Mouse (Mus musculus): ENCODE data around the gene Lrrc1. TPM values are rescaled to one million over a fixed set of nuclear protein-coding genes. Genes with fewer than 3 reads are reported as not detected.

Gene Lrrc1
- polyA plus RNA-seq, 1 experiment from 2014 or later, result 22.3 TPM

GRCm38 (mm10) chr9:77381565-77381964, 163.1 kb downstream of the Lrrc1 start:
- no peaks in the 10 kb centered on the region for H3K36me3 ChIP-seq (ENCODE audit: control insufficient read depth, insufficient read depth)
- no peak for ATAC-seq
- no peaks in the 10 kb centered on the region for H3K27me3 ChIP-seq (replicated peaks; ENCODE audit: control insufficient read depth, insufficient read depth, low read length)
- TF ChIP-seq CTCF (IDR thresholded peaks at IDR 0.05; ENCODE audit: low read depth), result peak; percentile 91
- H3K4me3 ChIP-seq (ENCODE audit: low read depth, low read length), result no peak overlapping the region
- H3K9ac ChIP-seq (ENCODE audit: low read depth, low read length), result no peak overlapping the region
- no peaks in the 10 kb centered on the region for H3K9me3 ChIP-seq (ENCODE audit: control insufficient read depth)
- no peaks in the 10 kb centered on the region for H3K4me1 ChIP-seq (replicated peaks; ENCODE audit: control insufficient read depth, insufficient read depth, low read length)
- no peak overlapping the region for H3K27ac ChIP-seq (ENCODE audit: low read depth, low read length)
- 12% methylated on average over 5 of the region's 5 CpGs for WGBS
- no peak overlapping the region for H3K4me2 ChIP-seq (replicated peaks; ENCODE audit: low read depth)

Small RNA genes lying within 50 kb of the gene (microRNA-seq; reads per million reads assigned to microRNA genes)
- gene Gm25250, result not detected

Other genes with a start within 250 kb of the Lrrc1 start
- gene Mlip, start 191.9 kb downstream of the Lrrc1 start, polyA plus RNA-seq (2015; fragmentation: Nextera tagmentation; extraction: Ambion mirVana), result 0.47 and 0.52 TPM in 2 replicates
- gene Klhl31, start 91.6 kb upstream of the Lrrc1 start, polyA plus RNA-seq (2015; fragmentation: Nextera tagmentation; extraction: Ambion mirVana), result 0.03 TPM in 1 of 2 replicates, not detected in the other
- 12.9 and 19.6 TPM in 2 replicates for gene Gclc, start 209.7 kb upstream of the Lrrc1 start, polyA plus RNA-seq (2015; fragmentation: Nextera tagmentation; extraction: Ambion mirVana)